Mouse (Mus musculus) myocyte (in vitro differentiated cells): ENCODE measurements at regions not wholly inside any gene's neighbourhood (a gene's known extent, or its start where the extent isn't known, plus 50 kb on each side); places are given as distances from the start of the nearest gene placed in this dataset.

Experiments
- CEBPB ChIP-seq: IDR thresholded peaks from 2 replicates; pipeline ENCODE4 v1.6.1; 2011; ENCODE audit warnings: mild to moderate bottlenecking, moderate library complexity; ENCODE audit not compliant: poor library complexity, insufficient read depth, severe bottlenecking
- E2F4 ChIP-seq: IDR thresholded peaks from one replicate; pipeline ENCODE4 v1.6.1; 2011; ENCODE audit warnings: mild to moderate bottlenecking, control low read depth, moderate library complexity; ENCODE audit not compliant: insufficient read depth
- MAX ChIP-seq: IDR thresholded peaks from one replicate; pipeline ENCODE4 v1.6.1; 2011; ENCODE audit warnings: low read depth, mild to moderate bottlenecking, control low read depth
- MYOG ChIP-seq, 3 experiments: IDR thresholded peaks; one replicate each; pipeline ENCODE4 v1.6.1; 2011; ENCODE audit warnings: control low read depth in 2 of 3, low read depth in 2 of 3, mild to moderate bottlenecking in 2 of 3; ENCODE audit not compliant: insufficient read length in 2 of 3, control insufficient read depth in 1 of 3, insufficient read depth in 1 of 3
- POLR2A ChIP-seq: IDR thresholded peaks from one replicate; pipeline ENCODE4 v1.6.1; 2011; ENCODE audit warnings: low read depth, mild to moderate bottlenecking, control low read depth, moderate library complexity; ENCODE audit not compliant: insufficient read length
- POLR2AphosphoS2 ChIP-seq: IDR thresholded peaks from one replicate; pipeline ENCODE4 v1.6.1; 2011; ENCODE audit warnings: low read depth, control low read depth; ENCODE audit not compliant: insufficient read length
- REST ChIP-seq: IDR thresholded peaks from one replicate; pipeline ENCODE4 v1.6.1; 2011; ENCODE audit warnings: mild to moderate bottlenecking, control low read depth, moderate library complexity; ENCODE audit not compliant: insufficient read depth, insufficient read length
- USF1 ChIP-seq: IDR thresholded peaks from one replicate; pipeline ENCODE4 v1.6.1; 2011; ENCODE audit warnings: low read depth, mild to moderate bottlenecking, control low read depth, moderate library complexity

GRCm38 (mm10) chr9:84283296-84283695 lies 358.4 kb downstream of the Bckdhb start:
- TF ChIP-seq REST (no peak), MAX (no peak), POLR2A (no peak), USF1 (no peak), POLR2AphosphoS2 (no peak), MYOG (IDR thresholded peaks at IDR 0.05; ENCODE audit: control insufficient read depth in 1 of 3, insufficient read depth in 1 of 3, insufficient read length in 2 of 3, low read depth in 2 of 3) (no peak), CEBPB (no peak), E2F4 (no peak)
